Mouse (Mus musculus): ENCODE measurements at regions not wholly inside any gene's neighbourhood (a gene's known extent, or its start where the extent isn't known, plus 50 kb on each side); places are given as distances from the start of the nearest gene placed in this dataset.

DNA sequence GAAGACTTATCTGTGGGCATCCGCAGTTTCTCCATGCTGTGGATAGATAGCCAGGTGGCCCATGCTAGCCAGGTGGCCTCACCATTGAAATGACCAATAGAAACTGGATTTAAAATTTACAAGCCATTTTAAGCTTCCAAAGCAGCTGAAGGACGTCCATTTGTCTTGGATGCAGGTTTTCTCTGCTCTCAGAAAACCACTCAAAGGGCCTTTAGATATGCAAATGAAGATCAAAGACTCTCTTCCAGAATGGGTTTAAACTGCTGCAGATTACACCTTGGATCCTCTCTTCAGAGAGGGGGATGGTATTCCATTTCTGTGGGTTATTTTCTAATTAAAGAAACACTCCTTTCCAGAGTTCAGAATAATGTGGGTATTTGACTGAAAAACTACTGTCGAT lies 518.5 kb downstream of the Rnf144a start:
- TF ChIP-seq CTCF (IDR thresholded peaks at IDR 0.05) (no peak), EP300 (IDR thresholded peaks at IDR 0.05) (no peak)

Measured in lung, postnatal 0 days (tissue).